Mouse (Mus musculus) MEL (cell line): ENCODE measurements around the gene Enpp4.

Experiments used
- CTCF ChIP-seq, 3 experiments: IDR thresholded peaks in 2 of 3; conservative IDR thresholded peaks in 1 of 3; 2 replicates each; pipeline ENCODE4 v1.5.1; 2011 to 2012; ENCODE audit warnings: low read length in 3 of 3, low read depth in 2 of 3, mild to moderate bottlenecking in 2 of 3, improper control_type of control experiment in 1 of 3, inconsistent platforms in 1 of 3, mixed read lengths in 1 of 3, moderate library complexity in 1 of 3; ENCODE audit not compliant: control insufficient read depth in 1 of 3, insufficient read depth in 1 of 3, poor library complexity in 1 of 3, severe bottlenecking in 1 of 3
- E2F4 ChIP-seq: IDR thresholded peaks from 2 replicates; pipeline ENCODE4 v1.6.1; 2011; ENCODE audit warnings: low read depth, low read length, improper control_type of control experiment, borderline replicate concordance
- EP300 ChIP-seq, 2 experiments: IDR thresholded peaks; 2 replicates each; pipeline ENCODE4 v1.6.1; 2011; ENCODE audit warnings: improper control_type of control experiment in 2 of 2, low read length in 2 of 2, low read depth in 1 of 2, mild to moderate bottlenecking in 1 of 2
- GATA1 ChIP-seq: IDR thresholded peaks from 2 replicates; pipeline ENCODE4 v1.6.1; 2011; ENCODE audit warnings: low read depth, low read length, improper control_type of control experiment
- KAT2A ChIP-seq: conservative IDR thresholded peaks from 2 replicates; pipeline ENCODE4 v1.6.1; 2012; ENCODE audit warnings: low read depth, low read length, improper control_type of control experiment, inconsistent platforms
- MAFK ChIP-seq: IDR thresholded peaks from 2 replicates; pipeline ENCODE4 v1.6.1; 2011; ENCODE audit warnings: low read depth, mild to moderate bottlenecking, low read length, improper control_type of control experiment, borderline replicate concordance
- POLR2A ChIP-seq, 2 experiments: IDR thresholded peaks; 2 replicates each; pipeline ENCODE4 v1.6.1; 2011 to 2012; ENCODE audit warnings: low read length in 2 of 2, mild to moderate bottlenecking in 2 of 2, control low read depth in 1 of 2, improper control_type of control experiment in 1 of 2, low read depth in 1 of 2, moderate library complexity in 1 of 2; ENCODE audit not compliant: control insufficient read depth in 1 of 2, insufficient read depth in 1 of 2, poor library complexity in 1 of 2
- POLR2AphosphoS5 ChIP-seq: IDR thresholded peaks from 2 replicates; pipeline ENCODE4 v1.6.1; 2012; ENCODE audit warnings: low read depth, borderline replicate concordance, mild to moderate bottlenecking, inconsistent platforms, low read length, moderate library complexity, mixed read lengths
- RCOR1 ChIP-seq: IDR thresholded peaks from 2 replicates; pipeline ENCODE4 v1.6.1; 2012; ENCODE audit warnings: low read depth, mild to moderate bottlenecking, inconsistent platforms, low read length, improper control_type of control experiment

GRCm38 (mm10) chr17:44071680-44072079 is 33.9 kb downstream of the Enpp4 start:
- TF ChIP-seq POLR2A (IDR thresholded peaks at IDR 0.05; ENCODE audit: control insufficient read depth in 1 of 2, insufficient read depth in 1 of 2, low read depth in 1 of 2, low read length in 2 of 2, poor library complexity in 1 of 2) (no peak), MAFK (no peak), EP300 (IDR thresholded peaks at IDR 0.05; ENCODE audit: low read depth in 1 of 2, low read length in 2 of 2) (no peak), GATA1 (no peak), E2F4 (no peak), KAT2A (no peak), POLR2AphosphoS5 (no peak), CTCF (IDR thresholded peaks at IDR 0.05 in 2 of 3, conservative IDR thresholded peaks at IDR 0.05 in 1 of 3; ENCODE audit: control insufficient read depth in 1 of 3, insufficient read depth in 1 of 3, low read depth in 2 of 3, low read length in 3 of 3, poor library complexity in 1 of 3, severe bottlenecking in 1 of 3) (no peak), RCOR1 (no peak)
